Mouse (Mus musculus) spleen, adult 2 months (tissue): ENCODE results near the gene Ntm.

Experiments used
- CTCF ChIP-seq: fragments of 200-500 bp; IDR thresholded peaks from 2 replicates; pipeline ENCODE4 v1.5.1; 2011; ENCODE audit warnings: mild to moderate bottlenecking, inconsistent platforms; ENCODE audit not compliant: insufficient read depth, insufficient read length, insufficient replicate concordance; ENCODE audit errors: extremely low read depth
- POLR2A ChIP-seq: fragments of 200-500 bp; IDR thresholded peaks from 2 replicates; pipeline ENCODE4 v1.6.1; 2011; ENCODE audit warnings: low read depth, low read length, inconsistent platforms

DNA sequence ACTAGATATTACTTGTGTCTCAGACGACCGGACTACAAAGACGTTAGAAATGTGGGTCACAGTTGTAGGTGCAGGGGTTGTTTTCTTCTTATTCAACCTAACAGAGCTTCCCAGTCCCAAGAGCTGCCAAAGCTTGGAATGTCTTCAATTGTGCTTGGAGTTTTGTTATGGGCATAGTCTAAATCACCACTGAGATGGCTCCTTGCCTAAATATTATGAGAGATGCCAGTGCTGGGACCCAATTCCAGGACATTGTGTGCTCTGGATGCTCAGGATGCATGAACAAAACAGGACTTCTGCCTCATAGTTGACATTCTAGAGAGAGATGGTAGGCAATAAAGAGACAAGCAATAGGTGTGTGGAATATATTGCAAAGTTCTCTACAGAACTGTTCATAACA lies 591.6 kb downstream of the Ntm start:
- TF ChIP-seq CTCF (no peak), POLR2A (no peak)
